13 mouse cellular contexts compared by ENCODE assay signal in genomic region chr3:115689920-115690319, GRCm38 (mm10). TPM values are rescaled to one million over a fixed set of nuclear protein-coding genes. Genes with fewer than 3 reads are reported as not detected.
DNase-seq lines count a peak whose midpoint lies in the region; ATAC-seq and TF ChIP-seq lines count a peak whose summit lies in the region.
"Had no signal": no experiment of that assay in that cellular context is flagged by ENCODE, and none has a peak within 500 bp of the region (broad histone marks: within the 10 kb centered on the region; RNA-seq: fewer than 3 reads in every experiment).

No protein-coding gene starts in this region.

- H3K9me3 ChIP-seq in heart, embryonic 15.5 days (replicated peaks): no peaks in the 10 kb centered on the region
- no peaks in the 10 kb centered on the region for H3K9me3 ChIP-seq in midbrain, embryonic 10.5 days (replicated peaks)
- no peaks in the 10 kb centered on the region for H3K9me3 ChIP-seq in midbrain, postnatal 0 days (ENCODE audit: low read length)
- H3K9me3 ChIP-seq: forebrain, embryonic 15.5 days; hindbrain, embryonic 12.5 days; limb, embryonic 12.5 days; neural tube, embryonic 13.5 days had no signal

- DNase-seq in heart, adult 8-10 months (ENCODE audit: low spot score): no peak
- DNase-seq in midbrain, embryonic 10.5 days (ENCODE audit: low spot score): no peak
- no peak for DNase-seq in midbrain, postnatal 0 days (ENCODE audit: low spot score)
- no peak for DNase-seq in thymus, adult 2 months
- DNase-seq: thymus, postnatal 36 days had no signal

- H3K4me1 ChIP-seq in heart, embryonic 15.5 days (replicated peaks): peaks cover 4% of the 10 kb centered on the region; the same call in 1 of the 2 replicates
- peaks cover 17% of the 10 kb centered on the region for H3K4me1 ChIP-seq in midbrain, embryonic 10.5 days
- H3K4me1 ChIP-seq in midbrain, postnatal 0 days (ENCODE audit: insufficient read depth, low read length): 0 out of 2 replicates have a peak, but pooled peaks cover 2% of the 10 kb centered on the region
- H3K4me1 ChIP-seq in bone marrow macrophage, adult 2 months (ENCODE audit: control insufficient read depth, insufficient read depth, low read length): peaks cover 71% of the 10 kb centered on the region
- peaks cover 18% of the 10 kb centered on the region for H3K4me1 ChIP-seq in thymus, adult 2 months (replicated peaks; ENCODE audit: control insufficient read depth, insufficient read depth, low read length)
- H3K4me1 ChIP-seq: forebrain, embryonic 15.5 days; hindbrain, embryonic 12.5 days; limb, embryonic 12.5 days; neural tube, embryonic 13.5 days had no signal

- no peak overlapping the region for H3K9ac ChIP-seq in heart, embryonic 15.5 days
- no peak overlapping the region for H3K9ac ChIP-seq in midbrain, postnatal 0 days (replicated peaks; ENCODE audit: low read length, poor library complexity, severe bottlenecking)
- H3K9ac ChIP-seq: forebrain, embryonic 15.5 days; hindbrain, embryonic 12.5 days; limb, embryonic 12.5 days; neural tube, embryonic 13.5 days had no signal

- H3K4me2 ChIP-seq in heart, embryonic 15.5 days: no peak overlapping the region
- no peak overlapping the region for H3K4me2 ChIP-seq in midbrain, postnatal 0 days (ENCODE audit: low read depth, low read length, poor library complexity, severe bottlenecking)
- H3K4me2 ChIP-seq: forebrain, embryonic 15.5 days; hindbrain, embryonic 12.5 days; limb, embryonic 12.5 days; neural tube, embryonic 13.5 days had no signal

- no peaks in the 10 kb centered on the region for H3K79me2 ChIP-seq in macrophage (ENCODE audit: inconsistent target)

- no peak overlapping the region for H3K4me3 ChIP-seq in heart, embryonic 15.5 days
- no peak overlapping the region for H3K4me3 ChIP-seq in midbrain, embryonic 10.5 days
- H3K4me3 ChIP-seq in midbrain, postnatal 0 days (ENCODE audit: low read depth, low read length): no peak overlapping the region
- peak overlapping the region; percentile 13; the same call in 1 of the 2 replicates for H3K4me3 ChIP-seq in bone marrow macrophage, adult 2 months (ENCODE audit: insufficient read depth, low read length)
- H3K4me3 ChIP-seq in macrophage (ENCODE audit: inconsistent target): no peak overlapping the region
- H3K4me3 ChIP-seq in thymus, adult 2 months (ENCODE audit: control insufficient read depth, insufficient read depth, low read length): no peak overlapping the region
- H3K4me3 ChIP-seq: forebrain, embryonic 15.5 days; hindbrain, embryonic 12.5 days; limb, embryonic 12.5 days; neural tube, embryonic 13.5 days had no signal

- H3K27ac ChIP-seq in heart, embryonic 15.5 days: peak overlapping the region; percentile 41
- H3K27ac ChIP-seq in midbrain, embryonic 10.5 days (replicated peaks): peak overlapping the region; percentile 61
- no peak overlapping the region for H3K27ac ChIP-seq in midbrain, postnatal 0 days (ENCODE audit: low read depth, low read length)
- peak overlapping the region; percentile 99 for H3K27ac ChIP-seq in bone marrow macrophage, adult 2 months (ENCODE audit: insufficient read depth, low read depth, low read length)
- peak overlapping the region; percentile 94 for H3K27ac ChIP-seq in macrophage
- no peak overlapping the region for H3K27ac ChIP-seq in thymus, adult 2 months (ENCODE audit: control insufficient read depth, insufficient read depth, low read length)
- H3K27ac ChIP-seq: forebrain, embryonic 15.5 days; hindbrain, embryonic 12.5 days; limb, embryonic 12.5 days; neural tube, embryonic 13.5 days had no signal

- 76% methylated on average over 1 of the region's 1 CpGs for WGBS in heart, embryonic 15.5 days
- 64% methylated on average over 1 of the region's 1 CpGs for WGBS in midbrain, embryonic 10.5 days
- WGBS in midbrain, postnatal 0 days: 42% methylated on average over 1 of the region's 1 CpGs
- 100% methylated on average over 1 of the region's 1 CpGs for WGBS in macrophage (ENCODE audit: missing documents)
- WGBS in thymus, adult 2 months: 97% methylated on average over 1 of the region's 1 CpGs

- no peak for TF ChIP-seq CTCF in midbrain, postnatal 0 days (IDR thresholded peaks at IDR 0.05)
- no peak for TF ChIP-seq CTCF in bone marrow macrophage, adult 2 months (IDR thresholded peaks at IDR 0.05; ENCODE audit: low read depth, low read length)
- TF ChIP-seq CTCF in thymus, adult 2 months (IDR thresholded peaks at IDR 0.05; ENCODE audit: borderline replicate concordance, control insufficient read depth, extremely low read depth, insufficient read depth, low read length, poor library complexity): no peak

- TF ChIP-seq POLR2A in bone marrow macrophage, adult 2 months (IDR thresholded peaks at IDR 0.05; ENCODE audit: borderline replicate concordance, low read depth, low read length): no peak
- no peak for TF ChIP-seq POLR2A in thymus, adult 2 months (IDR thresholded peaks at IDR 0.05; ENCODE audit: control insufficient read depth, extremely low read depth, insufficient read depth, low read length, poor library complexity)

- H3K27me3 ChIP-seq in heart, embryonic 15.5 days: no peaks in the 10 kb centered on the region
- no peaks in the 10 kb centered on the region for H3K27me3 ChIP-seq in midbrain, embryonic 10.5 days (ENCODE audit: low read depth, poor library complexity, severe bottlenecking)
- no peaks in the 10 kb centered on the region for H3K27me3 ChIP-seq in midbrain, postnatal 0 days (ENCODE audit: insufficient read depth, low read length)
- no peaks in the 10 kb centered on the region for H3K27me3 ChIP-seq in thymus, adult 2 months (ENCODE audit: control insufficient read depth, insufficient read depth, low read length)
- H3K27me3 ChIP-seq: forebrain, embryonic 15.5 days; hindbrain, embryonic 12.5 days; limb, embryonic 12.5 days; neural tube, embryonic 13.5 days had no signal

- no peaks in the 10 kb centered on the region for H3K36me3 ChIP-seq in heart, embryonic 15.5 days
- H3K36me3 ChIP-seq in midbrain, embryonic 10.5 days: no peaks in the 10 kb centered on the region
- H3K36me3 ChIP-seq in midbrain, postnatal 0 days (ENCODE audit: insufficient read depth, low read length): no peaks in the 10 kb centered on the region
- no peaks in the 10 kb centered on the region for H3K36me3 ChIP-seq in macrophage (ENCODE audit: inconsistent target)
- H3K36me3 ChIP-seq in thymus, adult 2 months (ENCODE audit: control insufficient read depth, insufficient read depth, low read length): no peaks in the 10 kb centered on the region
- H3K36me3 ChIP-seq: forebrain, embryonic 15.5 days; hindbrain, embryonic 12.5 days; limb, embryonic 12.5 days; neural tube, embryonic 13.5 days had no signal

- ATAC-seq in heart, embryonic 15.5 days (replicated peaks; ENCODE audit: insufficient number of reproducible peaks, insufficient read depth, low FRiP score, low read depth): no peak
- ATAC-seq in midbrain, postnatal 0 days (ENCODE audit: low FRiP score): no peak
- ATAC-seq: forebrain, embryonic 15.5 days; intestine, embryonic 16.5 days had no signal

RNA-seq across cellular contexts. Expression of gene S1pr1, which starts 25.0 kb away (rescaled TPM):
- polyA plus RNA-seq in heart, embryonic 15.5 days (2015; fragmentation: Nextera tagmentation; extraction: Ambion mirVana): 75.5 and 85.4 TPM in 2 replicates
- 10 to 100 TPM; 31.9 to 48.9 (median 41.9) TPM for total RNA-seq in heart, adult 8-10 months (2022)
- 13.4 and 14.9 TPM in 2 replicates for polyA plus RNA-seq in midbrain, embryonic 10.5 days (2016; fragmentation: Nextera tagmentation; extraction: Ambion mirVana)
- 42.1 and 56.7 TPM in 2 replicates for total RNA-seq in midbrain, postnatal 0 days (2014; rRNA removed)
- polyA plus RNA-seq in midbrain, postnatal 0 days (2015; fragmentation: Nextera tagmentation; extraction: Ambion mirVana): 32.9 and 34.2 TPM in 2 replicates
- polyA plus RNA-seq in bone marrow macrophage, adult 2 months (2012; ENCODE audit: insufficient read depth, insufficient read length, missing spikeins): 48.7 and 58.0 TPM in 2 replicates
- total RNA-seq in macrophage (2018; cell fraction: chromatin; rRNA removed): 10 to 100 TPM in 13 of 26 experiments, 1 to 10 TPM in 13; 1.4 to 26.4 (median 9.4) TPM
- total RNA-seq in macrophage (2018; cell fraction: cytosol; rRNA removed): 10 to 100 TPM in 18 of 26 experiments, 1 to 10 TPM in 8; 4.0 to 71.2 (median 27.5) TPM
- total RNA-seq in macrophage (2018; cell fraction: nucleus; rRNA removed): 10 to 100 TPM in 17 of 26 experiments, 1 to 10 TPM in 9; 3.9 to 70.1 (median 22.0) TPM
- polyA plus RNA-seq in macrophage (2018): 25.2 to 65.7 TPM (median 58.6 TPM) in 3 replicates
- 55.6 and 62.8 TPM in 2 replicates for polyA plus RNA-seq in thymus, adult 2 months (2012; rRNA removed)

Comparison
In these comparisons a context has a peak if more than half of its experiments do, and no peak if none do; other contexts are left out.
1. H3K27ac ChIP-seq: peak in heart, embryonic 15.5 days (single experiment), midbrain, embryonic 10.5 days (single experiment), bone marrow macrophage, adult 2 months (single experiment) and macrophage (single experiment); none in midbrain, postnatal 0 days (single experiment) and thymus, adult 2 months (single experiment).